Mouse (Mus musculus): ENCODE measurements around the gene Sh3rf3. TPM values are rescaled to one million over a fixed set of nuclear protein-coding genes. Genes with fewer than 3 reads are reported as not detected.

The Sh3rf3 gene
- polyA plus RNA-seq, 1 experiment from 2014 or later = 0.17 TPM

- no peak for ATAC-seq (ENCODE audit: insufficient number of reproducible peaks, low FRiP score)
- Histone ChIP-seq H3K27ac (ENCODE audit: poor library complexity, severe bottlenecking) (no peak overlapping the region), H3K36me3 (no peaks in the 10 kb centered on the region), H3K4me2 (no peak overlapping the region), H3K4me1 (replicated peaks) (no peaks in the 10 kb centered on the region), H3K9me3 (replicated peaks) (no peaks in the 10 kb centered on the region), H3K4me3 (no peak overlapping the region), H3K9ac (no peak overlapping the region), H3K27me3 (replicated peaks) (peaks cover 37% of the 10 kb centered on the region)
- 70% methylated on average over 6 of the region's 6 CpGs for WGBS
Measured at GRCm38 (mm10) chr10:58944930-58945329, 131.8 kb downstream of the Sh3rf3 start.

- WGBS = 64% methylated on average over 11 of the region's 11 CpGs
- no peaks in the 10 kb centered on the region for H3K36me3 ChIP-seq
- H3K9ac ChIP-seq = no peak overlapping the region
- H3K9me3 ChIP-seq (replicated peaks) = no peaks in the 10 kb centered on the region
- H3K4me1 ChIP-seq (replicated peaks) = no peaks in the 10 kb centered on the region
- no peak overlapping the region for H3K4me2 ChIP-seq
- ATAC-seq (ENCODE audit: insufficient number of reproducible peaks, low FRiP score) = no peak
- H3K27me3 ChIP-seq (replicated peaks) = peaks cover 5% of the 10 kb centered on the region
- no peak overlapping the region for H3K4me3 ChIP-seq
- H3K27ac ChIP-seq (ENCODE audit: poor library complexity, severe bottlenecking) = no peak overlapping the region
Measured at GRCm38 (mm10) chr10:58949770-58950638, 136.8 kb downstream of the Sh3rf3 start.

- Histone ChIP-seq H3K27ac (ENCODE audit: poor library complexity, severe bottlenecking) (no peak overlapping the region), H3K9me3 (replicated peaks) (0 out of 2 replicates have a peak, but pooled peaks cover 2% of the 10 kb centered on the region), H3K9ac (no peak overlapping the region), H3K27me3 (replicated peaks) (no peaks in the 10 kb centered on the region), H3K36me3 (no peaks in the 10 kb centered on the region), H3K4me2 (no peak overlapping the region), H3K4me3 (no peak overlapping the region), H3K4me1 (replicated peaks) (no peaks in the 10 kb centered on the region)
- no peak for ATAC-seq (ENCODE audit: insufficient number of reproducible peaks, low FRiP score)
- 71% methylated on average over 4 of the region's 4 CpGs for WGBS
Measured at GRCm38 (mm10) chr10:58960193-58960592, 147.0 kb downstream of the Sh3rf3 start.

GRCm38 (mm10) chr10:58968236-58968635 lies 155.1 kb downstream of the Sh3rf3 start:
- Histone ChIP-seq H3K36me3 (no peaks in the 10 kb centered on the region), H3K9ac (no peak overlapping the region), H3K27me3 (replicated peaks) (no peaks in the 10 kb centered on the region), H3K9me3 (replicated peaks) (0 out of 2 replicates have a peak, but pooled peaks cover 4% of the 10 kb centered on the region), H3K4me1 (replicated peaks) (no peaks in the 10 kb centered on the region), H3K4me3 (no peak overlapping the region), H3K4me2 (no peak overlapping the region), H3K27ac (ENCODE audit: poor library complexity, severe bottlenecking) (no peak overlapping the region)
- ATAC-seq (ENCODE audit: insufficient number of reproducible peaks, low FRiP score) = no peak
- WGBS = 68% methylated on average over 4 of the region's 4 CpGs

GRCm38 (mm10) chr10:58969351-58969750 lies 156.2 kb downstream of the Sh3rf3 start:
- Histone ChIP-seq H3K27me3 (replicated peaks) (no peaks in the 10 kb centered on the region), H3K4me1 (replicated peaks) (no peaks in the 10 kb centered on the region), H3K9me3 (replicated peaks) (peaks cover 11% of the 10 kb centered on the region), H3K9ac (no peak overlapping the region), H3K27ac (ENCODE audit: poor library complexity, severe bottlenecking) (no peak overlapping the region), H3K36me3 (no peaks in the 10 kb centered on the region), H3K4me3 (no peak overlapping the region), H3K4me2 (no peak overlapping the region)
- ATAC-seq (ENCODE audit: insufficient number of reproducible peaks, low FRiP score) = no peak
- 86% methylated on average over 5 of the region's 5 CpGs for WGBS

- peaks cover 11% of the 10 kb centered on the region for H3K9me3 ChIP-seq (replicated peaks)
- no peaks in the 10 kb centered on the region for H3K27me3 ChIP-seq (replicated peaks)
- 44% methylated on average over 1 of the region's 1 CpGs for WGBS
- no peak overlapping the region for H3K27ac ChIP-seq (ENCODE audit: poor library complexity, severe bottlenecking)
- no peak overlapping the region for H3K4me2 ChIP-seq
- no peak for ATAC-seq (ENCODE audit: insufficient number of reproducible peaks, low FRiP score)
- no peak overlapping the region for H3K9ac ChIP-seq
- no peaks in the 10 kb centered on the region for H3K36me3 ChIP-seq
- no peak overlapping the region for H3K4me3 ChIP-seq
- no peaks in the 10 kb centered on the region for H3K4me1 ChIP-seq (replicated peaks)
Measured at GRCm38 (mm10) chr10:58972115-58972514, 159.0 kb downstream of the Sh3rf3 start.

GRCm38 (mm10) chr10:58974138-58974537 lies 161.0 kb downstream of the Sh3rf3 start:
- Histone ChIP-seq H3K4me1 (replicated peaks) (no peaks in the 10 kb centered on the region), H3K4me3 (no peak overlapping the region), H3K4me2 (no peak overlapping the region), H3K27ac (ENCODE audit: poor library complexity, severe bottlenecking) (no peak overlapping the region), H3K27me3 (replicated peaks) (no peaks in the 10 kb centered on the region), H3K9me3 (replicated peaks) (peaks cover 11% of the 10 kb centered on the region), H3K36me3 (no peaks in the 10 kb centered on the region), H3K9ac (no peak overlapping the region)
- WGBS = 50% methylated on average over 5 of the region's 5 CpGs
- no peak for ATAC-seq (ENCODE audit: insufficient number of reproducible peaks, low FRiP score)

GRCm38 (mm10) chr10:58979320-58979959 lies 166.3 kb downstream of the Sh3rf3 start:
- no peaks in the 10 kb centered on the region for H3K9me3 ChIP-seq (replicated peaks)
- H3K9ac ChIP-seq = no peak overlapping the region
- H3K27me3 ChIP-seq (replicated peaks) = no peaks in the 10 kb centered on the region
- H3K4me1 ChIP-seq (replicated peaks) = no peaks in the 10 kb centered on the region
- H3K36me3 ChIP-seq = no peaks in the 10 kb centered on the region
- ATAC-seq (ENCODE audit: insufficient number of reproducible peaks, low FRiP score) = no peak
- 62% methylated on average over 7 of the region's 7 CpGs for WGBS
- no peak overlapping the region for H3K4me2 ChIP-seq
- no peak overlapping the region for H3K27ac ChIP-seq (ENCODE audit: poor library complexity, severe bottlenecking)
- H3K4me3 ChIP-seq = no peak overlapping the region

GRCm38 (mm10) chr10:58981674-58982329 lies 168.6 kb downstream of the Sh3rf3 start:
- ATAC-seq (ENCODE audit: insufficient number of reproducible peaks, low FRiP score) = no peak

GRCm38 (mm10) chr10:58982546-58983154 lies 169.5 kb downstream of the Sh3rf3 start:
- Histone ChIP-seq H3K4me3 (no peak overlapping the region), H3K9me3 (replicated peaks) (no peaks in the 10 kb centered on the region), H3K9ac (no peak overlapping the region), H3K4me2 (no peak overlapping the region), H3K27ac (ENCODE audit: poor library complexity, severe bottlenecking) (no peak overlapping the region), H3K36me3 (no peaks in the 10 kb centered on the region), H3K27me3 (replicated peaks) (no peaks in the 10 kb centered on the region), H3K4me1 (replicated peaks) (no peaks in the 10 kb centered on the region)
- no peak for ATAC-seq (ENCODE audit: insufficient number of reproducible peaks, low FRiP score)
- WGBS = 81% methylated on average over 5 of the region's 5 CpGs

More at GRCm38 (mm10) chr10:58981674-58982329, 168.6 kb downstream of the Sh3rf3 start:
- no peak overlapping the region for H3K9ac ChIP-seq
- WGBS = 88% methylated on average over 9 of the region's 9 CpGs
- H3K4me1 ChIP-seq (replicated peaks) = no peaks in the 10 kb centered on the region
- no peaks in the 10 kb centered on the region for H3K27me3 ChIP-seq (replicated peaks)
- no peak overlapping the region for H3K4me3 ChIP-seq
- H3K4me2 ChIP-seq = no peak overlapping the region
- H3K27ac ChIP-seq (ENCODE audit: poor library complexity, severe bottlenecking) = no peak overlapping the region
- H3K36me3 ChIP-seq = no peaks in the 10 kb centered on the region
- no peaks in the 10 kb centered on the region for H3K9me3 ChIP-seq (replicated peaks)

- Histone ChIP-seq H3K27me3 (replicated peaks) (no peaks in the 10 kb centered on the region), H3K9me3 (replicated peaks) (no peaks in the 10 kb centered on the region), H3K36me3 (no peaks in the 10 kb centered on the region), H3K9ac (no peak overlapping the region), H3K4me3 (no peak overlapping the region), H3K4me1 (replicated peaks) (no peaks in the 10 kb centered on the region), H3K4me2 (no peak overlapping the region), H3K27ac (ENCODE audit: poor library complexity, severe bottlenecking) (no peak overlapping the region)
- no peak for ATAC-seq (ENCODE audit: insufficient number of reproducible peaks, low FRiP score)
- WGBS = 74% methylated on average over 3 of the region's 3 CpGs
Measured at GRCm38 (mm10) chr10:58991611-58992010, 178.5 kb downstream of the Sh3rf3 start.
